Mouse (Mus musculus) heart, adult 18-20 months (tissue): ENCODE data around the gene Fam107b. TPM values are rescaled to one million over a fixed set of nuclear protein-coding genes. Genes with fewer than 3 reads are reported as not detected.
"Not testable (repeated sequence)": the region's sequence is repeated elsewhere in the genome, so short reads cannot be mapped to it uniquely, and the experiment has no call there.

Experiments used
- DNase-seq, 2 experiments: peaks; one replicate each; pipeline ENCODE4 v3.0.0; 2021 to 2022; ENCODE audit warnings: mixed read lengths in 1 of 2
- total RNA-seq, 2 experiments: library from RNA; stranded (reverse); gene quantifications; 2 replicates each; pipeline ENCODE4 v1.2.3; 2021

Fam107b gene
- total RNA-seq, 2 experiments from 2014 or later, result 5.5 to 11.9 TPM

- DNase-seq, result no peak
Observed at GRCm38 (mm10) chr2:3658900-3659299, 88.6 kb downstream of the Fam107b start.

GRCm38 (mm10) chr2:3659300-3659910, 89.1 kb downstream of the Fam107b start:
- no peak for DNase-seq

GRCm38 (mm10) chr2:3664086-3664485, 93.8 kb downstream of the Fam107b start:
- DNase-seq, result no peak

GRCm38 (mm10) chr2:3668682-3669081, 98.4 kb downstream of the Fam107b start:
- DNase-seq, result peak; percentile 19 to 74

GRCm38 (mm10) chr2:3669646-3670045, 99.4 kb downstream of the Fam107b start:
- no peak for DNase-seq

GRCm38 (mm10) chr2:3672654-3673367, 102.5 kb downstream of the Fam107b start:
- no peak for DNase-seq

- no peak for DNase-seq
Observed at GRCm38 (mm10) chr2:3675481-3675880, 105.2 kb downstream of the Fam107b start.

- DNase-seq, result no peak
Observed at GRCm38 (mm10) chr2:3682699-3683098, 112.4 kb downstream of the Fam107b start.

GRCm38 (mm10) chr2:3683343-3683742, 113.1 kb downstream of the Fam107b start:
- DNase-seq, result no peak

- DNase-seq, result peak in 1 of 2 experiments; percentile 19
Observed at GRCm38 (mm10) chr2:3683751-3684229, 113.5 kb downstream of the Fam107b start.

GRCm38 (mm10) chr2:3690221-3690620, 119.9 kb downstream of the Fam107b start:
- DNase-seq, result no peak

- no peak for DNase-seq
Observed at GRCm38 (mm10) chr2:3692833-3693232, 122.5 kb downstream of the Fam107b start.

- DNase-seq, result no peak
Observed at GRCm38 (mm10) chr2:3695900-3696299, 125.6 kb downstream of the Fam107b start.

GRCm38 (mm10) chr2:3700368-3700767, 130.1 kb downstream of the Fam107b start:
- DNase-seq, result no peak

- no peak for DNase-seq
Observed at GRCm38 (mm10) chr2:3702640-3703190, 132.4 kb downstream of the Fam107b start.

- no peak for DNase-seq
Observed at GRCm38 (mm10) chr2:3703806-3704205, 133.5 kb downstream of the Fam107b start.

- no peak for DNase-seq
Observed at GRCm38 (mm10) chr2:3704311-3705162, 134.2 kb downstream of the Fam107b start.

- not testable (repeated sequence) for DNase-seq
Observed at GRCm38 (mm10) chr2:3705283-3705682, 135.0 kb downstream of the Fam107b start.

GRCm38 (mm10) chr2:3707236-3707635, 136.9 kb downstream of the Fam107b start:
- no peak for DNase-seq

- no peak for DNase-seq
Observed at GRCm38 (mm10) chr2:3708621-3709020, 138.3 kb downstream of the Fam107b start.

GRCm38 (mm10) chr2:3709882-3710281, 139.6 kb downstream of the Fam107b start:
- DNase-seq, result no peak

- DNase-seq, result no peak
Observed at GRCm38 (mm10) chr2:3710521-3710920, 140.2 kb downstream of the Fam107b start.
